Mouse (Mus musculus): Measurements from ENCODE around the gene Palm3. TPM values are rescaled to one million over a fixed set of nuclear protein-coding genes. Genes with fewer than 3 reads are reported as not detected.

Palm3 gene
- polyA plus RNA-seq, 2 experiments: 0.19 TPM; not detected in 1

DNA sequence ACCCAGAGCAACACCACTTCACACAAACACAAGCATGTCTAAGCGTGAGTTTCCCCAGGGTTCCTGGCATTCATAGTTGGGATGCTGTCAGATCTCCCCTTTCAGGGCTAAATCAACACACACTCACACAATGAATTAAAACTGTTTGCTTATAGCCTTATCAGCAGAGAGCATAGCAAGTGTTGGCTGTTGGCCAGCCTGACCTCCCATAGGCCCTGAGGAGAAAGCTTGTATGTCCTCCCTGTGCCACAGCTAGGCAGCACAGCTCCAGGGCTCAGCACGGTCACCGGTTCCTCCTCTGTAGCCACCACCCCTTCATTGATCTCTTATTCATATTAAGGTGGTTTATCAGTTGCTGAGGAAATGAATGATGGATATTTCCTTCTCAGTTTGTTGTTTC, 31.5 kb downstream of the Palm3 start:
- Histone ChIP-seq H3K27ac (no peak overlapping the region), H3K36me3 (replicated peaks; ENCODE audit: control insufficient read depth, insufficient read depth, low read depth) (no peaks in the 10 kb centered on the region), H3K4me3 (ENCODE audit: insufficient read depth in 1 of 2, low read depth in 2 of 2, low read length in 2 of 2) (no peak overlapping the region), H3K9me3 (ENCODE audit: control insufficient read depth, low read length) (no peaks in the 10 kb centered on the region), H3K9ac (replicated peaks) (no peak overlapping the region), H3K4me1 (replicated peaks; ENCODE audit: control insufficient read depth in 2 of 2, insufficient read depth in 2 of 2, low read length in 1 of 2) (peaks cover 0 to 3% of the 10 kb centered on the region in 2 experiments; a peak in 1 of 4 replicates), H3K27me3 (ENCODE audit: control insufficient read depth, insufficient read depth, low read length) (no peaks in the 10 kb centered on the region), H3K4me2 (ENCODE audit: low read depth) (no peak overlapping the region)
- ATAC-seq (ENCODE audit: insufficient read depth): no peak
- no peak for DNase-seq (ENCODE audit: low read depth in 3 of 3, low spot score in 3 of 3)
- WGBS (ENCODE audit: insufficient replicate concordance): 51% methylated on average over 3 of the region's 3 CpGs
- TF ChIP-seq CTCF (IDR thresholded peaks at IDR 0.05; ENCODE audit: low read depth) (no peak), EP300 (IDR thresholded peaks at IDR 0.05; ENCODE audit: low read depth) (no peak)

DNA sequence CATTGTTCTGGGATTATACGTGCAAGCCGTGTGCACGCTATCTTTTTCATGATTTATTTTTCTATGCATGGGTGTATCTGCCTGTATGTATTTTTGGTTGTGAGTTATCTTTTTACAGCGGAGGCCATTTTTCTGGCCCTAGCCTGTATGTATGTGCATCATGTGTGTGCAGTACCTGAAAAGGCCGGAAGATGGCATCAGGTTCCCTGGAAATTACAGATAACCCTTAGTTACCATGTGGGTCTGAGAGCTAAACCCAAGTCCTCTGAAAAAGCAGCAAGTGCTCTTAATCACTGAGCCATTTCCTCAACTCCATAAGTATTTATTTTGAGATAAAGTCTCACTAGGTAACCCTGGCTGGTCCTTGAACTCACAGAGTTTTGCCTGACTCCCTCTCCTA, 32.0 kb downstream of the Palm3 start:
- Histone ChIP-seq H3K4me1 (replicated peaks; ENCODE audit: control insufficient read depth in 2 of 2, insufficient read depth in 2 of 2, low read length in 1 of 2) (peaks cover 0 to 3% of the 10 kb centered on the region in 2 experiments; a peak in 1 of 4 replicates), H3K4me3 (ENCODE audit: insufficient read depth in 1 of 2, low read depth in 2 of 2, low read length in 2 of 2) (no peak overlapping the region), H3K9ac (replicated peaks) (no peak overlapping the region), H3K27me3 (ENCODE audit: control insufficient read depth, insufficient read depth, low read length) (no peaks in the 10 kb centered on the region), H3K27ac (no peak overlapping the region), H3K4me2 (ENCODE audit: low read depth) (no peak overlapping the region), H3K9me3 (ENCODE audit: control insufficient read depth, low read length) (no peaks in the 10 kb centered on the region), H3K36me3 (replicated peaks; ENCODE audit: control insufficient read depth, insufficient read depth, low read depth) (no peaks in the 10 kb centered on the region)
- no peak for DNase-seq (ENCODE audit: low read depth in 3 of 3, low spot score in 3 of 3)
- no peak for ATAC-seq (ENCODE audit: insufficient read depth)
- WGBS (ENCODE audit: insufficient replicate concordance): 86% methylated on average over 5 of the region's 5 CpGs
- TF ChIP-seq CTCF (IDR thresholded peaks at IDR 0.05; ENCODE audit: low read depth) (no peak), EP300 (IDR thresholded peaks at IDR 0.05; ENCODE audit: low read depth) (no peak)

DNA sequence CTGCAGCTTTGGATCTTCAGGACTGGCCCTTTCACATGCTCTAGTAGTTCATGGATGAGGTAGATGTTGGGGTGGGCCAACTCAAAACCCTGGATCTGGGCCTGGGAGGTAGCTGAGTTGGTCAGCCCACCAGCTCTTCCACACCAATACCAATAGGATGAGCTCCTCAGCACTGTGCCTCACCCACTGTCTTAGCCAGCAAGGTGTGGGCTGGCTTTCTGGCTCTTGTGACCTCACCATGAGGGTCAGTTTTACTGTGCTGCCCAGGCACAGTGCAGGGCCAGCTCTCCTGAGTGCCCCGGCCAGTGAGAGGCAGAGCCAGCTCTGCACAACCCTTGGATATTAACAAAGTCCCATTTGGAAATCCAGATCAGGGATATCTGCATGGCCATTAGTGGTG, 36.6 kb downstream of the Palm3 start:
- no peak overlapping the region for H3K4me3 ChIP-seq (ENCODE audit: insufficient read depth in 1 of 2, low read depth in 2 of 2, low read length in 2 of 2)
- H3K36me3 ChIP-seq (replicated peaks; ENCODE audit: control insufficient read depth, insufficient read depth, low read depth): no peaks in the 10 kb centered on the region
- no peak for DNase-seq (ENCODE audit: low read depth in 3 of 3, low spot score in 3 of 3)
- no peak overlapping the region for H3K9ac ChIP-seq (replicated peaks)
- no peaks in the 10 kb centered on the region for H3K27me3 ChIP-seq (ENCODE audit: control insufficient read depth, insufficient read depth, low read length)
- H3K27ac ChIP-seq: no peak overlapping the region
- H3K4me1 ChIP-seq (replicated peaks; ENCODE audit: control insufficient read depth in 2 of 2, insufficient read depth in 2 of 2, low read length in 1 of 2): peaks cover 0 to 7% of the 10 kb centered on the region in 2 experiments; a peak in 1 of 4 replicates
- TF ChIP-seq CTCF (IDR thresholded peaks at IDR 0.05; ENCODE audit: low read depth) (no peak), EP300 (IDR thresholded peaks at IDR 0.05; ENCODE audit: low read depth) (no peak)
- no peaks in the 10 kb centered on the region for H3K9me3 ChIP-seq (ENCODE audit: control insufficient read depth, low read length)
- no peak for ATAC-seq (ENCODE audit: insufficient read depth)
- no peak overlapping the region for H3K4me2 ChIP-seq (ENCODE audit: low read depth)
- 68% methylated on average over 1 of the region's 1 CpGs for WGBS (ENCODE audit: insufficient replicate concordance)

DNA sequence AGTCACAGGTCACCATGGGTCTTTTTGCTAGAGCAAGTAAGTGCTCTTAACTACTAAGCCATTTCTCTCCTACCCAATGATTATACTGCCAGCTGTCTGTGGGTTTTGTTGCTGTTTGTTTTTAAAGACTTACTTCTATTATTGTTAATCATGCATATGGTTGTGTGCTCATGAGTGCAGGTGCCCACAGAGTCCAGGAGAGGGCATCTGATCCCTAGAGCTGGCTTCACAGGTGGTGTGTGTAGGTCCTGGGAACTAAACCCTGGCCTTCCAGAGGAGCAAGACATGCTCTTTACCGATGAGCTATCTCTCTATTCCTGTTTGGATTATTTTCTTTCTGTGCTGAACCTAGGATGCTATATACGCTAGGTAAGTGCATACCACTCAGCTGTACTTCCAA, 38.0 kb downstream of the Palm3 start:
- Histone ChIP-seq H3K4me3 (ENCODE audit: insufficient read depth in 1 of 2, low read depth in 2 of 2, low read length in 2 of 2) (no peak overlapping the region), H3K9me3 (ENCODE audit: control insufficient read depth, low read length) (no peaks in the 10 kb centered on the region), H3K27ac (no peak overlapping the region), H3K4me1 (replicated peaks; ENCODE audit: control insufficient read depth in 2 of 2, insufficient read depth in 2 of 2, low read length in 1 of 2) (peaks cover 0 to 9% of the 10 kb centered on the region in 2 experiments; a peak in 1 of 4 replicates), H3K4me2 (ENCODE audit: low read depth) (no peak overlapping the region), H3K27me3 (ENCODE audit: control insufficient read depth, insufficient read depth, low read length) (no peaks in the 10 kb centered on the region), H3K9ac (replicated peaks) (no peak overlapping the region), H3K36me3 (replicated peaks; ENCODE audit: control insufficient read depth, insufficient read depth, low read depth) (no peaks in the 10 kb centered on the region)
- ATAC-seq (ENCODE audit: insufficient read depth) (no peak), DNase-seq (ENCODE audit: low read depth in 3 of 3, low spot score in 3 of 3) (no peak)
- 0 out of 2 replicates have a peak, but pooled peaks have one; percentile 31 for TF ChIP-seq CTCF (IDR thresholded peaks at IDR 0.05; ENCODE audit: low read depth)
- TF ChIP-seq EP300 (IDR thresholded peaks at IDR 0.05; ENCODE audit: low read depth): no peak
- 70% methylated on average over 2 of the region's 2 CpGs for WGBS (ENCODE audit: insufficient replicate concordance)

DNA sequence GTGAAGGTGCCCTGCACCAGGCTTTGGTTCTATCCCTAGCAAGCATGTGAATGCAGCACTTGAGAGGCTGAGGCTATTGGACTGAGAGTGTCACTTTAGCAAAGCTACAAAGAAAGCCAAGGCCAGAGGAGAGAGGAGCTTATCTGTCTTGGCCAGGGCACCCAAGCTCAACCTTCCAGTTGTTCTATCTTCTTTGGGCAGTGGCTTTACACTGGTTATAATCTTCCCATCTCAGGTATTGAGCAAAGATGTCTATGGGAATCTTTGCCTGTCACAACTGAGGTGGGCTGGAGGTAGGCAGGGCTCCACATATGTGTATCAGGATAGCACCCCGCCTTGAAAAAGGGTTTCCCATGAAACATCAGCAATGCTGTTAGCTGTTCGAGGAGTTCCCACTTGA, 39.0 kb downstream of the Palm3 start:
- Histone ChIP-seq H3K4me3 (ENCODE audit: insufficient read depth in 1 of 2, low read depth in 2 of 2, low read length in 2 of 2) (no peak overlapping the region), H3K27ac (no peak overlapping the region), H3K4me1 (replicated peaks; ENCODE audit: control insufficient read depth in 2 of 2, insufficient read depth in 2 of 2, low read length in 1 of 2) (peaks cover 0 to 9% of the 10 kb centered on the region in 2 experiments; a peak in 1 of 4 replicates), H3K27me3 (ENCODE audit: control insufficient read depth, insufficient read depth, low read length) (no peaks in the 10 kb centered on the region), H3K9ac (replicated peaks) (no peak overlapping the region), H3K4me2 (ENCODE audit: low read depth) (no peak overlapping the region), H3K36me3 (replicated peaks; ENCODE audit: control insufficient read depth, insufficient read depth, low read depth) (no peaks in the 10 kb centered on the region), H3K9me3 (ENCODE audit: control insufficient read depth, low read length) (no peaks in the 10 kb centered on the region)
- 24% methylated on average over 2 of the region's 2 CpGs for WGBS (ENCODE audit: insufficient replicate concordance)
- DNase-seq (ENCODE audit: low read depth in 3 of 3, low spot score in 3 of 3) (no peak), ATAC-seq (ENCODE audit: insufficient read depth) (peak; percentile 76)
- TF ChIP-seq EP300 (IDR thresholded peaks at IDR 0.05; ENCODE audit: low read depth) (peak; percentile 67), CTCF (IDR thresholded peaks at IDR 0.05; ENCODE audit: low read depth) (no peak)

Measured in liver, embryonic 14.5 days (tissue).